Mouse (Mus musculus): ENCODE data around the gene Zdhhc14. TPM values are rescaled to one million over a fixed set of nuclear protein-coding genes. Genes with fewer than 3 reads are reported as not detected.

The Zdhhc14 gene
- polyA plus RNA-seq, 1 experiment from 2014 or later: 1.6 TPM

DNA sequence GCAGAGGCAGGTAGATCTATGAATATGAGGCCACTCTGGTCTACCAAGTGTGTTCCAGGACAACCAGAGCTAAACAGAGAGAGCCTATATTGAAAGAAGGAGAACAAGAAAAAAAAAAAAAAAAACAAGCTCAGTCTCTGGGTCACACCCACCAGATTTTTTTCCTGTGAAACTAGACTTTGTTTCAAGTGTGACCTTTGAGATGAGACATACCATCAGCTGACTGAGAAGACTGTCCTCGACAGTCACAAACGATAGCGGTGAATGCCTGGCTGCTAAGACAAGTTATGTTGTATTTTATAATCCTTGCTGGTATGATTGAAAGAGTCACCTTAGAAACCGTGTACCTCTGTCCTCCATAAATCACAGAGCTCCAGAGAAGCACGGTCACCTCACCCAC lies 303.0 kb downstream of the Zdhhc14 start:
- Histone ChIP-seq H3K36me3 (ENCODE audit: control insufficient read depth, insufficient read depth, low read length) (no peaks in the 10 kb centered on the region), H3K9ac (ENCODE audit: low read depth, low read length) (no peak overlapping the region), H3K9me3 (replicated peaks; ENCODE audit: control insufficient read depth, low read length) (no peaks in the 10 kb centered on the region), H3K4me3 (ENCODE audit: low read depth, low read length) (no peak overlapping the region), H3K27ac (ENCODE audit: low read depth, low read length) (no peak overlapping the region), H3K4me2 (no peak overlapping the region), H3K4me1 (ENCODE audit: control insufficient read depth, insufficient read depth, low read length) (peaks cover 11% of the 10 kb centered on the region), H3K27me3 (ENCODE audit: control insufficient read depth, insufficient read depth, low read length) (no peaks in the 10 kb centered on the region)
- no peak for ATAC-seq (replicated peaks; ENCODE audit: insufficient number of reproducible peaks, low FRiP score, low TSS enrichment)
- WGBS (ENCODE audit: insufficient replicate concordance): 68% methylated on average over 5 of the region's 5 CpGs

DNA sequence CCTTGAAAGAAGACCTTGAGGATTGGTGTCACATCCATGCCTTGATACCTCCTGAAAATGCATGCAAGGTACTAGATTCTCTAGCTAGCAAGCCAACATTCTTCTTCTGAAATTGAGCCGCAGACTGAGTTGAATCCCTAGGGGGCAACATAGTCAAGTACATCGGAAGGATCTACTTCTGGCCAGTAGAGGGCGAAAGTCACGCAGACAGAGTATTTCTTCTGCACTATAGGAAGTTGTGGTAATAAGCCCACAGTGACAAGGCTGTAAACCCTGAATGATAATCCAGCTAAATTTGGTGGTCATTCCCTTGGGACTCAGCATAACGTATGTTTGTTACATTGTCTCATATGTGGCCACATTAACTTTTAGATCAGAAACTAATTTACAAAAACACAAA lies 303.5 kb downstream of the Zdhhc14 start:
- Histone ChIP-seq H3K9me3 (replicated peaks; ENCODE audit: control insufficient read depth, low read length) (no peaks in the 10 kb centered on the region), H3K4me2 (no peak overlapping the region), H3K9ac (ENCODE audit: low read depth, low read length) (no peak overlapping the region), H3K4me1 (ENCODE audit: control insufficient read depth, insufficient read depth, low read length) (peaks cover 11% of the 10 kb centered on the region), H3K4me3 (ENCODE audit: low read depth, low read length) (no peak overlapping the region), H3K27me3 (ENCODE audit: control insufficient read depth, insufficient read depth, low read length) (no peaks in the 10 kb centered on the region), H3K27ac (ENCODE audit: low read depth, low read length) (no peak overlapping the region), H3K36me3 (ENCODE audit: control insufficient read depth, insufficient read depth, low read length) (no peaks in the 10 kb centered on the region)
- WGBS (ENCODE audit: insufficient replicate concordance): 5% methylated on average over 5 of the region's 5 CpGs
- no peak for ATAC-seq (replicated peaks; ENCODE audit: insufficient number of reproducible peaks, low FRiP score, low TSS enrichment)

DNA sequence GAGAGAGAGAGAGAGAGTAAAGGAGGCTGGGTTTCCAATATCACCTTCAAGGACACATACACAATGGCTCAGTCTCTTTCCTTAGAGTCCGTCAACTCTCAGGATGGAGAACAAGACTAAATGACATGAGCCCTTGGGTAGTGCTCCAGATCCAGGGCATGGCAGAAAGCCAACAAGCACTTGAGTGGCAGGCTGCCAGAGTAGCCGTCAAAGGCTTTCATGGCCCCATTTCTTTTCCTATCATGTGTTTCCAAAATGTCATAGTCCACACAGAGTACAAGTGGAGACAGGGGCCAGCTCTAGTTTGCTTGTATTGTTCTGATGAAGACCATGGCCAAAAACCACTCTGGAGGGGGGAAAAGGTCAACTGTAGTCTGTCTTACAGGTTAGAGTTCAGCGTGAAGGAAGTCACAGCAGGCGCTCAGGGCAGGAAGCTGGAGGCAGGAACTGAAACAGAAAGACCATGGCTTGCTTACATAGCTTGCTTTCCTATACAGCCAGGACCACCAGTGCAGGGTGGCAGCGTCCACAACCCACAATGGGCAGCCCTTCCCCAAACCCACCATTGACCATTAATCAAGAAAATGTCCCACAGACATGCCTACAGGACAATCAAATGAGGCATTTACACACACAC lies 304.9 kb downstream of the Zdhhc14 start:
- no peaks in the 10 kb centered on the region for H3K9me3 ChIP-seq (replicated peaks; ENCODE audit: control insufficient read depth, low read length)
- ATAC-seq (replicated peaks; ENCODE audit: insufficient number of reproducible peaks, low FRiP score, low TSS enrichment): no peak
- H3K36me3 ChIP-seq (ENCODE audit: control insufficient read depth, insufficient read depth, low read length): no peaks in the 10 kb centered on the region
- peaks cover 19% of the 10 kb centered on the region for H3K4me1 ChIP-seq (ENCODE audit: control insufficient read depth, insufficient read depth, low read length)
- no peak overlapping the region for H3K27ac ChIP-seq (ENCODE audit: low read depth, low read length)
- no peak overlapping the region for H3K9ac ChIP-seq (ENCODE audit: low read depth, low read length)
- no peak overlapping the region for H3K4me3 ChIP-seq (ENCODE audit: low read depth, low read length)
- WGBS (ENCODE audit: insufficient replicate concordance): 57% methylated on average over 5 of the region's 5 CpGs
- no peak overlapping the region for H3K4me2 ChIP-seq
- no peaks in the 10 kb centered on the region for H3K27me3 ChIP-seq (ENCODE audit: control insufficient read depth, insufficient read depth, low read length)

DNA sequence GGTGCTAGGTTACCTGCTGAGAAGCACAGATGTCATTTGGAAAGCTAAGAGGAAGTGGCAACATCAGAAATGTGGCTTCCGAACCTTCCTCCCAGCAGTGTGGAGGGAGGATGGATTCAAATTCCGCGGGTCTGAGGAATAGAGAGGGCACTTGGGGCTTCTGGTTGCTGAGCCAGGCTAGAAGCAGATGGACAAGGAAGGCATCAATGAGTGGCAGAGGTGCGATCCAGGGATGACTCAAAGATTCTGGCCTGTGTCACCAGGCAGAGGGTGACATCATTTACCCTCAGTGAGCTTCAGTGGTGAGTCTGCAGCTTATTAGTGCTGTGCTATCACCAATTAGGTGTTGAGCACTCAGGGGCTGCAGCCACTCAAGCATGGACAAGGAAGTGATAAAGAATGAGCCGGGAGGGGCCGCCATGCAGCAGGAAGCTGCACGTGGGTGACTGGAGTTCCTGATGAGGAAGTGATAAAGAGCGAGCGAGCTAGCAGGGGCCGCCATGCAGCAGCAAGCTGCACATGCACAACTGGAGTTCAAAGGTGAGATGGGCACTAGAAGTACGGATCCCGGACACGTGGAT lies 306.0 kb downstream of the Zdhhc14 start:
- Histone ChIP-seq H3K4me1 (ENCODE audit: control insufficient read depth, insufficient read depth, low read length) (peaks cover 19% of the 10 kb centered on the region), H3K36me3 (ENCODE audit: control insufficient read depth, insufficient read depth, low read length) (no peaks in the 10 kb centered on the region), H3K27ac (ENCODE audit: low read depth, low read length) (no peak overlapping the region), H3K9me3 (replicated peaks; ENCODE audit: control insufficient read depth, low read length) (no peaks in the 10 kb centered on the region), H3K9ac (ENCODE audit: low read depth, low read length) (no peak overlapping the region), H3K4me2 (peak overlapping the region; percentile 27), H3K27me3 (ENCODE audit: control insufficient read depth, insufficient read depth, low read length) (no peaks in the 10 kb centered on the region), H3K4me3 (ENCODE audit: low read depth, low read length) (no peak overlapping the region)
- peak; percentile 24; the same call in 1 of the 2 replicates for ATAC-seq (replicated peaks; ENCODE audit: insufficient number of reproducible peaks, low FRiP score, low TSS enrichment)
- WGBS (ENCODE audit: insufficient replicate concordance): 23% methylated on average over 13 of the region's 13 CpGs

DNA sequence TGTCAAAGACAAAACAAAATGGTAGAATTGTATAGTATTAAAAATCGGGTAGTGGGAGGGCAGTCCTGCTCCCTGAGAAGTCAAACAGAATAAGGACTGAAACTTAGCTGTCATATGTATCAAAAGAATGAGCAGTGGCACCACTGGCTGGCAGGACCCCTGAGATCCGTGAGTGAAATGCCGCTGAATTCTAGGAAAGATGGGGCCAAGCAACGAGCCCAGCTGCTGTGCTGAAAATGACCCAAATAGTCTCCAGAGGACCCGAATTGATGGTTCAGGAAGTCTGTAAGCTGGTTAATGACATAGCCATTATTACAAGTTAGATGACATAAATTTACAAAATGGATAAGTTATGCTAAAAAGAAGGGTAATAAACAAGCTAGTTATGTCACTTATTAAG lies 306.5 kb downstream of the Zdhhc14 start:
- WGBS (ENCODE audit: insufficient replicate concordance): 71% methylated on average over 5 of the region's 5 CpGs

DNA sequence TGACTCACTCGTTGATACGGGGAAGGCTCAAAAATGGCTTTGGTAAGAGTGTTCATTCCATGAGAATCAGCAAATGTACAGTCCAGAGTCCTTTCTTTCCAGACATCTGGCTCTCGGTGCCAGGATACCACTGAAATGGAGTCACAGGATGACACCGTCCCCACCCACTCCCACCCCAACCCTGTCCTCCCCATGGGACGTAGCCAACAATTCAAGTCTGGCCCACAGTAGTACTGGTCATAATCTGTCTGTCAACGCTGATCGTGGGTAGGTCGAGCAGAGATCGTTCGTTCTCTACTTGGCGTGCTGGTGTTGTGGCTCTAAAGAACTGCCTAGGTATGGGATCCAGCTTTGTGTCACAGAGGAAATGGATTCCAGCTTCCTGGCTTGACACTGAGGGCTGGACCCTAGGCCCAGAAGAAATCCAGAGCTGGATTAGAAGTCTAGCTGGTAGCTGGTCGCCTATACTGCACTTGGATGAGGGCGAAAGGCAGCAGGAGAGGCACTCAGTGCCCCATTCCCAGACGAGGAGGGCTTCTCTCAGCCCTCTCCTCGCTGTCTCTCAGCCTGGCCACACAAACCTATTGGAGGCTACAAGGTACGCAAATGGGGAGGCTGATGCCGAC lies 307.2 kb downstream of the Zdhhc14 start:
- WGBS (ENCODE audit: insufficient replicate concordance): 64% methylated on average over 17 of the region's 17 CpGs
- ATAC-seq (replicated peaks; ENCODE audit: insufficient number of reproducible peaks, low FRiP score, low TSS enrichment): no peak
- Histone ChIP-seq H3K9me3 (replicated peaks; ENCODE audit: control insufficient read depth, low read length) (no peaks in the 10 kb centered on the region), H3K9ac (ENCODE audit: low read depth, low read length) (no peak overlapping the region), H3K27ac (ENCODE audit: low read depth, low read length) (no peak overlapping the region), H3K27me3 (ENCODE audit: control insufficient read depth, insufficient read depth, low read length) (no peaks in the 10 kb centered on the region), H3K4me3 (ENCODE audit: low read depth, low read length) (no peak overlapping the region), H3K4me2 (no peak overlapping the region), H3K4me1 (ENCODE audit: control insufficient read depth, insufficient read depth, low read length) (peaks cover 19% of the 10 kb centered on the region), H3K36me3 (ENCODE audit: control insufficient read depth, insufficient read depth, low read length) (no peaks in the 10 kb centered on the region)

More for the DNA sequence above, 306.5 kb downstream of the Zdhhc14 start:
- ATAC-seq (replicated peaks; ENCODE audit: insufficient number of reproducible peaks, low FRiP score, low TSS enrichment): no peak
- H3K9ac ChIP-seq (ENCODE audit: low read depth, low read length): no peak overlapping the region
- H3K4me2 ChIP-seq: no peak overlapping the region
- H3K4me3 ChIP-seq (ENCODE audit: low read depth, low read length): no peak overlapping the region
- no peaks in the 10 kb centered on the region for H3K9me3 ChIP-seq (replicated peaks; ENCODE audit: control insufficient read depth, low read length)
- H3K36me3 ChIP-seq (ENCODE audit: control insufficient read depth, insufficient read depth, low read length): no peaks in the 10 kb centered on the region
- H3K27ac ChIP-seq (ENCODE audit: low read depth, low read length): no peak overlapping the region
- H3K4me1 ChIP-seq (ENCODE audit: control insufficient read depth, insufficient read depth, low read length): peaks cover 19% of the 10 kb centered on the region
- no peaks in the 10 kb centered on the region for H3K27me3 ChIP-seq (ENCODE audit: control insufficient read depth, insufficient read depth, low read length)

DNA sequence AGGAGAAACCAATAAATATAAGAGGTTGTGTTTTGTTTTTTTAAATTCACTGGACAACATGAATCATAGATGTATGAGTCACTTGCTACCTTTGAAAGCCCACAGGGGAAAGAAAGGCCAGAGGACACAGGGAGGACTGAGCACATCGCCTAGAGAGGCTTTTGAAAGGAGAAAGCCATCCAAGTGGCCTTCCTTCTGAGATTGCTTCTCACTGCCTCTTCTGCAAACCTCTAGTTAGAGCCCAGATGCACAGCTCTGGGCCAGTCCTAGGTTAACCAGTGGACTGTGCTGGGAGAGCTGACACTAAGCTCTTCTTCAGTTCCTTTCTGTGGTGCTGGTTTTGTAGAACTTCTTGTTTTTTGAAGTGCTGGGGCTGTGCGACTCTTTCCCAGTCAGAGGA lies 307.9 kb downstream of the Zdhhc14 start:
- Histone ChIP-seq H3K27me3 (ENCODE audit: control insufficient read depth, insufficient read depth, low read length) (no peaks in the 10 kb centered on the region), H3K4me2 (no peak overlapping the region), H3K36me3 (ENCODE audit: control insufficient read depth, insufficient read depth, low read length) (no peaks in the 10 kb centered on the region), H3K4me3 (ENCODE audit: low read depth, low read length) (no peak overlapping the region), H3K4me1 (ENCODE audit: control insufficient read depth, insufficient read depth, low read length) (peaks cover 19% of the 10 kb centered on the region), H3K9me3 (replicated peaks; ENCODE audit: control insufficient read depth, low read length) (no peaks in the 10 kb centered on the region), H3K27ac (ENCODE audit: low read depth, low read length) (no peak overlapping the region), H3K9ac (ENCODE audit: low read depth, low read length) (no peak overlapping the region)
- 79% methylated on average over 2 of the region's 2 CpGs for WGBS (ENCODE audit: insufficient replicate concordance)
- no peak for ATAC-seq (replicated peaks; ENCODE audit: insufficient number of reproducible peaks, low FRiP score, low TSS enrichment)

DNA sequence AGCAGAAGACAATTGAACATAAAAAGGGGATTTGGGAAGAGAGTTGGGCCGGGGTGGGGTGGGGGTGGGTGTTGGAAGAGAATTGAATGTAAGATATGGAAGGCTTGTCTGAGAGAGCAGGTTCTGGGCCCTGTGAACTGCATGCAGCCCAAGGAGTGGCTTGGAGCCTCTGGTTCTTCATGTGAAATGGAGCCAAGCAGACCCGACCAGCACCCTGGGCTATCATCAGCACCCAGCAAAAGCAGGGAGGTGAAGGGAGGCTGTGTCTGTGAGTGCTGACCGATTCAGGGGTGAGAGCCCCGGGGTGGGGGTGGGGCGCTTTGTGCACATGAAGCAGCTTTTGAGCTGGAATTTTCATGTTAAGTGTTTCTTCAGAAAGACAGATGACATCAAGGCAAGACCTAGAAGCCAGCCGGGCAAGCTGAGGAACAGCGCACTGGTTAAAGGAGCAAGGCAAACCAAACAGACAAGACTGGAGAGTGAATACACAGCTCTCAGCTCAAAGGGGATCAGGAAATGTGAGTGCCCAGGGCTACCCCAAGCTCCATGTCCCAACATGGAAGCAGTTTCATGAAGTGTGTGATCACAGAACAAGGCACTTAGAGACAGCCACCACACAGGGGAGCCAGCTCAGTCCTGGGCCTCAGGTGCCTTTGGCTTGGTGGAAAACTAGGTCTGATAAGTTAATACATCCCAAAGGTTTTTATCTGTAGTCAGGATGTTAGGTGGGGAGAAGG lies 308.6 kb downstream of the Zdhhc14 start:
- H3K9ac ChIP-seq (ENCODE audit: low read depth, low read length): no peak overlapping the region
- no peaks in the 10 kb centered on the region for H3K36me3 ChIP-seq (ENCODE audit: control insufficient read depth, insufficient read depth, low read length)
- H3K27me3 ChIP-seq (ENCODE audit: control insufficient read depth, insufficient read depth, low read length): no peaks in the 10 kb centered on the region
- no peak overlapping the region for H3K27ac ChIP-seq (ENCODE audit: low read depth, low read length)
- 75% methylated on average over 7 of the region's 7 CpGs for WGBS (ENCODE audit: insufficient replicate concordance)
- peaks cover 19% of the 10 kb centered on the region for H3K4me1 ChIP-seq (ENCODE audit: control insufficient read depth, insufficient read depth, low read length)
- no peak overlapping the region for H3K4me3 ChIP-seq (ENCODE audit: low read depth, low read length)
- no peaks in the 10 kb centered on the region for H3K9me3 ChIP-seq (replicated peaks; ENCODE audit: control insufficient read depth, low read length)
- no peak for ATAC-seq (replicated peaks; ENCODE audit: insufficient number of reproducible peaks, low FRiP score, low TSS enrichment)
- no peak overlapping the region for H3K4me2 ChIP-seq

Data from heart, embryonic 11.5 days (tissue).